Mouse (Mus musculus) forebrain, embryonic 12.5 days (tissue): ENCODE results near the gene Dut. TPM values are rescaled to one million over a fixed set of nuclear protein-coding genes. Genes with fewer than 3 reads are reported as not detected.

Experiments used
- polyA plus RNA-seq: library from polyadenylated mRNA; unstranded; fragments of >200 nt; fragmentation: Nextera tagmentation; extraction: Ambion mirVana; gene quantifications from 2 replicates; pipeline ENCODE4 v1.2.1, GENCODE M21; 2016

The Dut gene
- polyA plus RNA-seq, 1 experiment from 2014 or later = 224 TPM

Other genes with a start within 250 kb of the Dut start
- 5.2 and 5.4 TPM in 2 replicates for gene Slc24a5, start 179.1 kb upstream of the Dut start, polyA plus RNA-seq
- gene Myef2, start 123.5 kb upstream of the Dut start, polyA plus RNA-seq = 220 and 294 TPM in 2 replicates
- 0.24 and 0.38 TPM in 2 replicates for gene Ctxn2, start 110.5 kb upstream of the Dut start, polyA plus RNA-seq
- gene Slc12a1, start 94.7 kb upstream of the Dut start, polyA plus RNA-seq = not detected in 2 replicates